Mouse (Mus musculus) gastrocnemius, postnatal 36 days (tissue): ENCODE measurements around the gene Fbxw9. TPM values are rescaled to one million over a fixed set of nuclear protein-coding genes. Genes with fewer than 3 reads are reported as not detected.

Experiments
- DNase-seq, 2 experiments: peaks; one replicate each; pipeline ENCODE4 v3.0.0; 2022
- intact Hi-C: fragments of 180-260 bp; cut with DNase I; formaldehyde crosslinking; loops from one replicate; pipeline ENCODE4 v1.15.1; 2025
- total RNA-seq, 2 experiments: library from RNA; stranded (reverse); gene quantifications; 2 replicates each; pipeline ENCODE4 v1.2.3; 2021

Fbxw9 gene
- total RNA-seq, 2 experiments from 2014 or later, result 1.4 to 2.4 TPM

- intact Hi-C loops, result no loop called here
- DNase-seq, result no peak
Observed at GRCm38 (mm10) chr8:85036381-85036717, 23.5 kb upstream of the Fbxw9 start.

GRCm38 (mm10) chr8:85036718-85037365 lies 23.0 kb upstream of the Fbxw9 start, which contains the start of gene Tnpo2:
TSS of gene Tnpo2 (plus strand) at chr8:85036915.
- peak; percentile 84 for DNase-seq
- intact Hi-C loops, result no loop called here

GRCm38 (mm10) chr8:85037366-85037680 lies 22.5 kb upstream of the Fbxw9 start:
- DNase-seq, result no peak
- intact Hi-C loops, result no loop called here

GRCm38 (mm10) chr8:85037681-85038531 lies 21.9 kb upstream of the Fbxw9 start:
- DNase-seq, result peak in 1 of 2 experiments; percentile 34
- intact Hi-C loops, result no loop called here

GRCm38 (mm10) chr8:85043619-85044018 lies 16.2 kb upstream of the Fbxw9 start:
- intact Hi-C loops, result no loop called here

GRCm38 (mm10) chr8:85057367-85057766 lies 2.5 kb upstream of the Fbxw9 start:
- intact Hi-C loops, result no loop called here
- DNase-seq, result no peak

More at GRCm38 (mm10) chr8:85043619-85044018, 16.2 kb upstream of the Fbxw9 start:
- DNase-seq, result no peak

- DNase-seq, result no peak
- intact Hi-C loops, result no loop called here
Observed at GRCm38 (mm10) chr8:85062603-85063002, 2.7 kb downstream of the Fbxw9 start.

GRCm38 (mm10) chr8:85065213-85065612 lies 5.4 kb downstream of the Fbxw9 start:
- intact Hi-C loops, result no loop called here
- DNase-seq, result no peak

GRCm38 (mm10) chr8:85067155-85067554 lies 7.3 kb downstream of the Fbxw9 start:
- intact Hi-C loops, result no loop called here
- no peak for DNase-seq

GRCm38 (mm10) chr8:85067982-85068381 lies 8.1 kb downstream of the Fbxw9 start, which contains the start of gene Gm5741:
TSS of gene Gm5741 (minus strand) at chr8:85067982.
- DNase-seq, result no peak
- intact Hi-C loops, result no loop called here

- intact Hi-C loops, result loop anchor here (10.0 kb wide), 1 partner anchor 344 kb away; no protein-coding TSS in a partner anchor
Observed at GRCm38 (mm10) chr8:85071041-85071440, 11.2 kb downstream of the Fbxw9 start.

GRCm38 (mm10) chr8:85071514-85072281 lies 11.8 kb downstream of the Fbxw9 start, which contains the start of gene Dhps:
TSS of gene Dhps (plus strand) at chr8:85071757.
- intact Hi-C loops, result loop anchor here (10.0 kb wide), 1 partner anchor 343 kb away; no protein-coding TSS in a partner anchor
- peak; percentile 84 for DNase-seq

More at GRCm38 (mm10) chr8:85071041-85071440, 11.2 kb downstream of the Fbxw9 start:
- DNase-seq, result no peak

GRCm38 (mm10) chr8:85072364-85072929 lies 12.6 kb downstream of the Fbxw9 start:
- intact Hi-C loops, result loop anchor here (10.0 kb wide), 1 partner anchor 342 kb away; no protein-coding TSS in a partner anchor
- no peak for DNase-seq

- intact Hi-C loops, result loop anchor here (10.0 kb wide), 1 partner anchor 342 kb away; no protein-coding TSS in a partner anchor
Observed at GRCm38 (mm10) chr8:85073041-85073612, 13.3 kb downstream of the Fbxw9 start.

GRCm38 (mm10) chr8:85074167-85074566 lies 14.3 kb downstream of the Fbxw9 start:
- intact Hi-C loops, result loop anchor here (10.0 kb wide), 1 partner anchor 341 kb away; no protein-coding TSS in a partner anchor
- no peak for DNase-seq

More at GRCm38 (mm10) chr8:85073041-85073612, 13.3 kb downstream of the Fbxw9 start:
- no peak for DNase-seq

- intact Hi-C loops, result loop anchor here (5.0 to 10.0 kb wide), 2 partner anchors 98 to 340 kb away; no protein-coding TSS in a partner anchor
Observed at GRCm38 (mm10) chr8:85074617-85075016, 14.8 kb downstream of the Fbxw9 start.

GRCm38 (mm10) chr8:85076001-85076400 lies 16.1 kb downstream of the Fbxw9 start:
- DNase-seq, result no peak
- intact Hi-C loops, result loop anchor here (5.0 to 10.0 kb wide), 2 partner anchors 96 to 339 kb away; no protein-coding TSS in a partner anchor

More at GRCm38 (mm10) chr8:85074617-85075016, 14.8 kb downstream of the Fbxw9 start:
- no peak for DNase-seq

GRCm38 (mm10) chr8:85076993-85077392 lies 17.1 kb downstream of the Fbxw9 start:
- intact Hi-C loops, result loop anchor here (5.0 to 10.0 kb wide), 2 partner anchors 95 to 338 kb away; no protein-coding TSS in a partner anchor
- DNase-seq, result peak; percentile 58 to 68

- DNase-seq, result no peak
- intact Hi-C loops, result loop anchor here (10.0 kb wide), 1 partner anchor 195 kb away; no protein-coding TSS in a partner anchor
Observed at GRCm38 (mm10) chr8:85080214-85080531, 20.3 kb downstream of the Fbxw9 start.
